Mouse (Mus musculus): ENCODE measurements at regions not wholly inside any gene's neighbourhood (a gene's known extent, or its start where the extent isn't known, plus 50 kb on each side); places are given as distances from the start of the nearest gene placed in this dataset.

GRCm38 (mm10) chr19:15791264-15791913 is 155.7 kb downstream of the Psat1 start:
- TF ChIP-seq CTCF (IDR thresholded peaks at IDR 0.05) (no peak), POLR2A (IDR thresholded peaks at IDR 0.05; ENCODE audit: insufficient read depth, low read depth, low read length) (no peak)
